Mouse (Mus musculus) E14TG2a.4 (cell line): Measurements from ENCODE around the gene H2al2a.
A peak's percentile ranks its signal among the peaks of the same experiment; 100 is the strongest.

ENCODE experiments used
- H3K27me3 ChIP-seq: 2 replicates; pipeline ENCODE4 v1.6.1; 2014; ENCODE audit warnings: low read length, control low read depth; ENCODE audit not compliant: insufficient read depth
- H3K36me3 ChIP-seq: 2 replicates; pipeline ENCODE4 v1.6.1; 2014; ENCODE audit warnings: low read length, control low read depth; ENCODE audit not compliant: insufficient read depth
- H3K4me1 ChIP-seq: replicated peaks from 2 replicates; pipeline ENCODE4 v1.6.1; 2014; ENCODE audit warnings: low read depth, low read length, control low read depth
- H3K4me3 ChIP-seq: replicated peaks from 2 replicates; pipeline ENCODE4 v1.5.1; 2014; ENCODE audit warnings: mild to moderate bottlenecking, low read length
- H3K9me3 ChIP-seq: 2 replicates; pipeline ENCODE4 v1.6.1; 2014; ENCODE audit warnings: low read length, control low read depth
- CTCF ChIP-seq: conservative IDR thresholded peaks from 2 replicates; pipeline ENCODE4 v1.5.1; 2014; ENCODE audit warnings: low read length
- NANOG ChIP-seq: IDR thresholded peaks from 2 replicates; pipeline ENCODE4 v1.6.1; 2014; ENCODE audit warnings: borderline replicate concordance, low read length, mixed read lengths
- POU5F1 ChIP-seq: IDR thresholded peaks from 2 replicates; pipeline ENCODE4 v1.6.1; 2014; ENCODE audit warnings: low read length, borderline replicate concordance

H2al2a gene

GRCm38 (mm10) chr2:18030581-18030980 lies 33.8 kb upstream of the H2al2a start:
- no peak overlapping the region for H3K4me3 ChIP-seq
- H3K4me1 ChIP-seq = peaks cover 54% of the 10 kb centered on the region
- H3K27me3 ChIP-seq = peaks cover 66% of the 10 kb centered on the region
- no peaks in the 10 kb centered on the region for H3K36me3 ChIP-seq
- no peaks in the 10 kb centered on the region for H3K9me3 ChIP-seq
- TF ChIP-seq NANOG = no peak
- no peak for TF ChIP-seq POU5F1
- no peak for TF ChIP-seq CTCF

- Histone ChIP-seq H3K36me3 (no peaks in the 10 kb centered on the region), H3K4me3 (no peak overlapping the region), H3K9me3 (no peaks in the 10 kb centered on the region), H3K27me3 (peaks cover 63% of the 10 kb centered on the region), H3K4me1 (peaks cover 60% of the 10 kb centered on the region)
- TF ChIP-seq CTCF (no peak), POU5F1 (no peak), NANOG (no peak)
Observed at GRCm38 (mm10) chr2:18029656-18030055, 32.9 kb upstream of the H2al2a start.

- Histone ChIP-seq H3K36me3 (no peaks in the 10 kb centered on the region), H3K4me1 (peaks cover 55% of the 10 kb centered on the region), H3K9me3 (no peaks in the 10 kb centered on the region), H3K27me3 (peaks cover 52% of the 10 kb centered on the region), H3K4me3 (peak overlapping the region; percentile 83)
- TF ChIP-seq POU5F1 = no peak
- TF ChIP-seq NANOG = no peak
- TF ChIP-seq CTCF = no peak
Observed at GRCm38 (mm10) chr2:18028140-18029021, 31.6 kb upstream of the H2al2a start.

GRCm38 (mm10) chr2:18027448-18028139 lies 30.8 kb upstream of the H2al2a start:
- Histone ChIP-seq H3K4me1 (peaks cover 48% of the 10 kb centered on the region), H3K9me3 (no peaks in the 10 kb centered on the region), H3K27me3 (peaks cover 44% of the 10 kb centered on the region), H3K36me3 (no peaks in the 10 kb centered on the region), H3K4me3 (peak overlapping the region; percentile 83)
- TF ChIP-seq CTCF (peak; percentile 51), NANOG (no peak)

GRCm38 (mm10) chr2:18026116-18026947 lies 29.6 kb upstream of the H2al2a start:
- H3K27me3 ChIP-seq = peaks cover 39% of the 10 kb centered on the region
- TF ChIP-seq POU5F1 (no peak), CTCF (no peak), NANOG (no peak)
- H3K36me3 ChIP-seq = no peaks in the 10 kb centered on the region
- no peaks in the 10 kb centered on the region for H3K9me3 ChIP-seq
- H3K4me3 ChIP-seq = peak overlapping the region; percentile 83
- H3K4me1 ChIP-seq = peaks cover 38% of the 10 kb centered on the region

GRCm38 (mm10) chr2:18025781-18026115 lies 29.0 kb upstream of the H2al2a start:
- peaks cover 33% of the 10 kb centered on the region for H3K4me1 ChIP-seq
- no peaks in the 10 kb centered on the region for H3K36me3 ChIP-seq
- peaks cover 34% of the 10 kb centered on the region for H3K27me3 ChIP-seq
- H3K4me3 ChIP-seq = peak overlapping the region; percentile 83
- H3K9me3 ChIP-seq = no peaks in the 10 kb centered on the region
- no peak for TF ChIP-seq POU5F1
- TF ChIP-seq CTCF = no peak
- TF ChIP-seq NANOG = no peak

- Histone ChIP-seq H3K36me3 (no peaks in the 10 kb centered on the region), H3K4me3 (peak overlapping the region; percentile 83; the same call in 1 of the 2 replicates), H3K9me3 (peaks cover under 1% of the 10 kb centered on the region; the same call in 1 of the 2 replicates), H3K4me1 (peaks cover 33% of the 10 kb centered on the region), H3K27me3 (peaks cover 28% of the 10 kb centered on the region)
- TF ChIP-seq NANOG = no peak
- TF ChIP-seq POU5F1 = no peak
- no peak for TF ChIP-seq CTCF
Observed at GRCm38 (mm10) chr2:18025116-18025515, 28.4 kb upstream of the H2al2a start.

GRCm38 (mm10) chr2:18022886-18023285 lies 26.1 kb upstream of the H2al2a start:
- no peak overlapping the region for H3K4me3 ChIP-seq
- no peak for TF ChIP-seq POU5F1
- no peak for TF ChIP-seq CTCF
- TF ChIP-seq NANOG = no peak
- no peaks in the 10 kb centered on the region for H3K36me3 ChIP-seq
- H3K9me3 ChIP-seq = peaks cover 21% of the 10 kb centered on the region
- H3K4me1 ChIP-seq = peaks cover 23% of the 10 kb centered on the region
- peaks cover 17% of the 10 kb centered on the region for H3K27me3 ChIP-seq
